Mouse (Mus musculus) liver, adult 2 months (tissue): ENCODE measurements around the gene Ppp1r9a.
"Not testable (repeated sequence)": the region's sequence is repeated elsewhere in the genome, so short reads cannot be mapped to it uniquely, and the experiment has no call there.

Source experiments
- CTCF ChIP-seq: fragments of 200-500 bp; IDR thresholded peaks from 2 replicates; pipeline ENCODE4 v1.5.1; 2011; ENCODE audit warnings: low read depth, low read length, control low read depth
- POLR2A ChIP-seq: fragments of 200-500 bp; IDR thresholded peaks from 2 replicates; pipeline ENCODE4 v1.6.1; 2011; ENCODE audit warnings: low read length, control low read depth; ENCODE audit not compliant: insufficient read depth; ENCODE audit errors: extremely low read depth

DNA sequence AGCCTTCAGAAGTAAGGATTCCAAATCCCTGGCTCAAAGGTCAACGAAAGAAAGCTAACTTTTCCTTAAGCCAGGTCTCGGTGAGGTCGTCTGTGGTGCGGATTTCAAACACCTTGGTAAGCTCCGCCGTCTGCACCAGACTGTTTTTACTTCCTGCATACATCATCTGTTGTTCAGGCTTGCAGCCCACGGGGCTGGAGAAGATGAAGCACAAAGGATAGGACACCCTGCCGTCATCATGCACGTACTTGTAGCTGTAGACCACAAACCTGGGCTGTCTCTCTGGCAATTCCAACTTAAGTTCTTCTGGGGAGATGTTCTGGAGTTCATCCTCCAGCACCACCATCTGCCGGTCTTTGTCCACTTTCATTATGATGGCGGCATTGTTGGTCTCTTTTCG is 9.4 kb upstream of the Ppp1r9a start:
- TF ChIP-seq CTCF, POLR2A: not testable (repeated sequence)
